Mouse (Mus musculus) fibroblast of lung, adult 2 months (primary cell): ENCODE data around the gene Slc38a6.

ENCODE experiments used
- DNase-seq: peaks from one replicate; pipeline ENCODE4 v3.0.0-alpha.2; 2011; ENCODE audit warnings: low read depth

Gene Slc38a6

GRCm38 (mm10) chr12:73324180-73324586 lies 37.6 kb downstream of the Slc38a6 start:
- peak; percentile 93 for DNase-seq

GRCm38 (mm10) chr12:73324742-73325141 lies 38.2 kb downstream of the Slc38a6 start:
- DNase-seq, result peak; percentile 50

- no peak for DNase-seq
Observed at GRCm38 (mm10) chr12:73325181-73325580, 38.6 kb downstream of the Slc38a6 start.

DNA sequence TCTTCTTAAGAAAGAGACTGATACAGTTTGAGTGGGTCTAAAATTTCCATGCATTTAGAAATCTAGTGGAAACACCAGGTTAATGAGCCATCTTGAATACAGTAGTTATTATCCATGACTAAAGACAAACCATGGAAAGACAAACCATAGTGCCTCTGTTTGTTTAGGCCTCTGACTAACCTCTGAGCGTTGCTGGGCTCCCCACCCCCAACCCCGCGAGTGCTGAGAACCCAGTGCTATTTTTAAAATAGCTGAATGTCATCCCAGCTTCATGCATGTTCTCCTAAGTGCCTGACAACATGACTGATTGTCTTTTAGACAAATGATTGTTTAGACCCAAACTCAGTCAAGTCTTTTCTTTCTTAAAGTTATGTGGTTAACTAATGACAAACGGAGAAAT lies 39.0 kb downstream of the Slc38a6 start:
- no peak for DNase-seq

DNA sequence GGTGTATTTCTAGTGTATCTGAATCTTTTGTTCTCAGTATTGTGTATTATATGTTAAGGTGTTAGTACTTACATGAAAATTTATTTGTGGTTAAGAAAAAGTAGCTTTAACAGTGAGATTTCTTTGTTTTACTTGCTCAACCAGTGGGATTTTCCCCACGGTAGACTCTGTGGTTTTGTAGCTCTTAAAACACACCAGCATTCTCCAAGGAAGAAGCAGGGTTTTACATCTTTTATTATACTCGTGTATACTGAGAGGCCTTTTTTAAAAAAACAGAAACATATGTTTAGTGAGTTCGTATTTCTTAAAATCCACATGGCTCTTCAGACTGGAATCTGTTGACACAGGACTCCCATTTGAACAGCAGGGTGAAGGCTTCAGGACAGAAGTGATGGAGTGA lies 40.8 kb downstream of the Slc38a6 start:
- no peak for DNase-seq

DNA sequence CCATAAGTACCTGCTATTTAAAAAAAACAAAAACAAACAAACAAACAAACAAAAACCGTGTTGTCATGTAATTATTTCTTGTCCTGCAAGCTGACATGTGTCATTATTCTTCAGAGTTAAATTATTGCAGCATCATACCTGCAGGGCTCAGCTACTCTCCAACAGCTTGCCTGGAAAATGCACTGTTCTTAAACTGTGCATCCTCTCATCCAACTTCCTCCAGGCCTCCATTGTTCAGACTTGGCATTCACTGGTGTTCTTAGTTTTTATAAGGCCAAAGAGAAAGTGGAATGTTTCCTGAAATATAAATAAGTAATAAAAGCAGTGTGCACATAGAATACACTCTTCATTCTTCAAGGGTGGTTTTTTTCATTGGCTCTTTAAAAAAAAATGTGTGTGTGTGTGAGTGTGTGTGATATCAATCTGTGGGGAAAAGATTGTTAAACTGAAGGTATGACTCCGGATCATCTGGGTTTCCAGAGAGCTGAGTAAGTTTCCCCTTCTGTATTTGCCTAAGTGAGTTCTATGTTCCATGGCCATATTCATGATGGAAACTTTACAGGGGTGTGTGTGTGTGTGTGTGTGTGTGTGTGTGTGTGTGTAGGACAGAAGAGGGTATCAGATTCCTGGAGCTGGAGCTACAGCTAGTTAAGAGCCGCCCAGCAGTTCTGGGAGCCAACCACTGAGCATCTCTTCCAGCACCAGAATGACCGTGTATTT lies 42.0 kb downstream of the Slc38a6 start:
- DNase-seq, result no peak

- no peak for DNase-seq
Observed at GRCm38 (mm10) chr12:73330236-73330635, 43.7 kb downstream of the Slc38a6 start.

GRCm38 (mm10) chr12:73332701-73333100 lies 46.1 kb downstream of the Slc38a6 start:
- no peak for DNase-seq

GRCm38 (mm10) chr12:73334051-73334551 lies 47.5 kb downstream of the Slc38a6 start:
- no peak for DNase-seq

DNA sequence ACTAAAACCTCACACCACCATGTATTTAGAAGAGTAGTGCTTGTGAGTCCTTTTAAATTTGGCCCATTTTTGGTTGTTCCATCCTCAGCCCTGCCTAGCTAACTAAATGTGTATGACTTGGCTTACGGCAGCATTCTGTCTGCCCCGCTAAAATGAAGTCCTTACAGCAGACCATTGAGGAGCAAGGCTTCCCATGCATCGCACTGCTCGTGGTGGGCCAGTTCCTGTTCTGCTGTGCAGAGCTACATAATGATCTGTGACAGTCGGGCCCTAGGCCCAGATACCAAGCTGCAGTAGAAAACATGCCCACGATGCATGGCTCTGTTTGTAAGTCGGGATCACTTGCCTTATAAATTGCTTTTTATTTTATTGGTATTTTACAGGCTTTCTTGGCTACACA lies 50.5 kb downstream of the Slc38a6 start:
- no peak for DNase-seq

DNA sequence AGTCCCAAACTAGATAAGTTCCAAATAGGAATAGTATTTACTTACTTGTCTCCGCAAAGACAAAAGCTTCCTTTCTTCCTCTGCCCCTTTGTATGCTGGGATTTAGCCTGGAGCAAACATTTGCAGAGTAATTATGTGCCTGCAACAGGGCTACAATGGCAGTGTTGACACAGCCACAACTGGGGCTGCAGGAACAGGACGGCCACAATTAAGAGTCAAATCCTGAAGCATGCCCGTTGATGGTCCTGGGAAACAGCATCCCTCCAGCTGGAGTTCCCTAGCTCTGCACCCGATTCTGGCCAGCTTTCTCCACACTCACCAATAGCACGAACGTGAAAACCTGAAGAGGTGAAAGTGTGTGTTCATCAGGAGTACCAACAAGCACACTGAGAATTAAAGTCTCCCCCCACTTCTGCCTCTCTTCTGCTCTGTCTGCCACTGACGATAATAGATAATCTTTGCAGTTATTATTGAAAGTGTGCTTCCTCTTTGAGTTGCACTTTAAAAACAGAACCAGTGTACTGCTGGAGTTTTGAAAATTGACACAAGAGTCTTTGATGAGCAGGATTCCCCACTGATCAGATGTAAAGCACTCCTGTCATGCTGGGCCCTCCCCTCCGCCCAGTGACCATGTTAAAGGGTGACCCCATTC lies 54.2 kb downstream of the Slc38a6 start:
- DNase-seq, result no peak

DNA sequence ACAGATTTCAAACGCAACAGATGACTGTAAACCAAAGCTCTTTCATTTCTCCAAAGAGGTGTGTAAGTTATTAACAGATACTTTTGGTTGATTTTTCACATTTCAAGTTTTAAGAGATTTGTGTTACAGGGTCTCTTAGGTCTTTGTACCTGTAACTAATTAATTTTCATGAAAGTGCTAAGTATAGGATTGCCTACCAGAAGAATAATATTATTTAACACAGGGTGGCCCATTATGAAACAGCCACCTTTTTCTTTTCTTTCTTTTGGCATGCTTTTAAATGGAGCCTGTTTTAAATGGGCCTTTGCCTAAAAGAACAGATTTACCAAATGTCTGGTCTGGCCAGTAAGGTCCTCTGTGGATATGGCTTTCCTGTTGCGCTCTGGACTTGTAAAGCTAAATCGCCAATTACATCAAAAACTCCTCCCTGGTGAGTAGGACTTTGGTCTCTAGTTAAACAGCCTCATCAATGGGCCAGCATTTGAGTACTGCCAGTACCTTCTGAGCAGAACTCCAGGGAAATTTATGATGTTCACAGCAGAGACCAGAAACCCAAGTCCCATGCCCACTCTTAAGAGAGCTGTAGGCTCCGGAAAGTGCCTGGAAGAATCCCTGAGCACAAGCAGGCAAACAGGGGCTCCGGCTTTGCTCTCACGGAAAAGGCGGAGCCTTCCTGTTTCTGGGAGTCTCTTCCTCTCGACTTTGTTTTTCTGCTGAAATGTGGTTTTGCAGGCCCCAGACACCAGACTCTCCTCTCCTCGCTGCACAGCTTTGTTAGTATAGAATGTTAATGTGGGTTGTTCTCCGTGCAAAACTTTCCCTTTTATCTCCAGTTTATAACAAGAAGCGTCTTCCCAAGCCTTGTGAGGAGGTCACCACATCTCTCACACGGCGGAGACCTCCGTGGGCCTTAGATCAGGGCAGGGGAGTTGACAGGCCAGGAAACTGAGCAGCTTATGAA lies 55.4 kb downstream of the Slc38a6 start:
- DNase-seq, result no peak

GRCm38 (mm10) chr12:73344300-73344699 lies 57.7 kb downstream of the Slc38a6 start:
- no peak for DNase-seq

- DNase-seq, result no peak
Observed at GRCm38 (mm10) chr12:73345157-73345556, 58.6 kb downstream of the Slc38a6 start.

DNA sequence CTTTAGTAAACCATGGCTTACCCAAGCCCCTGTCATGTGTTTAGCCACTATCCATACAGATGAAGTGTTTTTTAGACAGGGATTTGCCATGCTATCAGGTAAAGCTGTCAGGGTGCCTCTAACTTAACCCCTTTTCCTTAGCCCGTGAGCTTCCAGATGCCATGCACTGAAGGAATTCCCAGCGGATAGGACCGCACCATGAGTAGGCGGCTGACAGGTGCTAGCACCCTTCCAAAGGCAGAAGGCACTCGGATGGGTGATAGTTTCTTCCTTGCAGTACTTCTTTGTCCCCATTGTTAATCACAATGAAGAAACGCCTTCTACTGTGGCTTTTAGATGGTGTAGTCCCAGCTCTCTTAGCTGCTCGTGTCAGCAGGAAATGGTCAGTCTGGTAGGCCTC lies 60.6 kb downstream of the Slc38a6 start:
- no peak for DNase-seq

- no peak for DNase-seq
Observed at GRCm38 (mm10) chr12:73350466-73350865, 63.9 kb downstream of the Slc38a6 start.

DNA sequence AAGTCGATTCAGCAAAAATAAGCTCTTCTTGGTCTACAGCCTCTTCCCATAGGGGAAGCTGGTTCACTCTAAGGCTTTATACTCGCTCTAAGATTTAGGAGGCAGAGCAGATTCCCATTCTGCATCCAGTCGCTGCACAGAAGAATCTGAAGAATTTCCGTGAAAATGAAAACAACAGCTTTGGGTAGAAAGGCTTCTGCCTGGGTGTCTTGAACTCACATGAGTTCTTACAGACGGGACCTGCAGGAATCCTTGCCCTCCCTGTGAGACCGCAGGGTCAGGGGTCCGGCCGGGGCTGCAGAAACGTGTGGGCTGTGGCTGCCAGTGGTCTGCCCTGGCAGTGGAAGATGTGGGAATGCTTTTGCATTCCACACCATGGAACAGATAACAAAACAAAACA lies 64.4 kb downstream of the Slc38a6 start:
- DNase-seq, result no peak

DNA sequence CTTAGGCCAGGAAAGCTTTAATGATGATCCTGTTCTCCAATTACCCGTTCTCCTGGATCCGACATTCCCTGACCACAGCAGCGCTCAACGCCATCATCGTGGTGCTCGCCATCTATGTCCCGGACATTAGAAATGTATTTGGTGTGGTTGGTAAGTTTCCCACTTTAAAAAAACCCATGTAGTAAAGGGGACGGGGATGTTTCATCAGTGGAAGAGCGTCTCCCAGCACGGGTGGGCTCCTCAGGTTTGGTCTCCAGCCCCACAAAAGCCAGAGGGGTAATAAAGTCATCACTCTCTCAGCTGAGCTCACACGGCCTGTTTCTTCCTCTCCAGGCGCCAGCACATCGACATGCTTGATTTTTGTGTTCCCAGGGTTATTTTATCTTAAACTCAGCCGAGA lies 65.2 kb downstream of the Slc38a6 start:
- no peak for DNase-seq

DNA sequence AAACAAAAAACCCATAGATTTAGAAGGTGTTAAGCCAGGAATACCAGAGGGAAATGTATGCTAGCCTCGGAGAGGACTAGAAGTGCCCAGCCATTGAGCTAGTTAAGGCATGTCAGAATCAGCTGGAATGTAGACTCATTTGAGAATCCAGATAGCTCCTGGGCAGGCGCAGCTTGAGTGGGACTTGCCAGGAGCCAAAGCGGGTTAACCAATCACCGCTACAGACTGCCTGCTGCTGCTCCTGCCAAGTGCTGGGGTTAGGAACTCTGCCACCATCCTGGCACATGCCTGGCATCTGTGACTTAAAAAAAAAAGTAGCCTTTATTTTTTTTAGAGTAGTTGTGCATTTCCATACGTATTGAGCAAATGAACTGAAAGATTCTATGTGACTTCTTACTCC lies 66.8 kb downstream of the Slc38a6 start:
- DNase-seq, result peak; percentile 70

- no peak for DNase-seq
Observed at GRCm38 (mm10) chr12:73354521-73354920, 67.9 kb downstream of the Slc38a6 start.

DNA sequence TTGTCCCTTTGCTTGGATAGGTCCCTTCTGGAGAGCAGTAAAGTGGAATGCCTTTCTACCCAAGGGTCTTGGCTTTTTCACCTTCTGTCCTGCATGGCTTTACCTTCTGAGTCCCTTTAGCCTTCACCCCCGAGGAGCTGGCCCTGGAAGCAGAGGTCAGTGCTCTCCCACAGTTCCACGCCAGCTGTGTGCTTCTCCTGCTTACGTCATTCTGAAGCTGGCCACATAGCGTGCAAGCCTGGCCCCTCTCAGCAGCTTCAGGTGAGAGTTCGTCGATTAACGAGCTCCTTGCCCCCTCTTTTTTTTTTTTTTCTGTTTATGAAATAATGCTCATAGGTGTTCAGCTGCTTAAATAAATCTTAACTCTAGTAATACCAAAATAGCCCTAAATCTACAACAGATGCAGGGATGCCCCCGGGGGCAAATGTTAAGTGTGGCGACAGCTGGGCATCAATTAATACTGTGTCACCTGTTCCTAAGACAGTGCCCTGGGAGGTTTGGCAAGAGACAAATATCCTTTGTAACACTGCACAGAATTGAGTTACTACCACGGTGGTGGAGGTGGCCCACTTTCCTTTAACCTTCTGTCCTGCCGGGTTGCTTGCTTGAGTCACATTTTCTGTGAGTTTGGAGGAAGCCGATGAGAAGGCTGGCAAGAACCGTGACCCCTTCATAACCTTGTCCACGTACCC lies 68.7 kb downstream of the Slc38a6 start:
- no peak for DNase-seq

DNA sequence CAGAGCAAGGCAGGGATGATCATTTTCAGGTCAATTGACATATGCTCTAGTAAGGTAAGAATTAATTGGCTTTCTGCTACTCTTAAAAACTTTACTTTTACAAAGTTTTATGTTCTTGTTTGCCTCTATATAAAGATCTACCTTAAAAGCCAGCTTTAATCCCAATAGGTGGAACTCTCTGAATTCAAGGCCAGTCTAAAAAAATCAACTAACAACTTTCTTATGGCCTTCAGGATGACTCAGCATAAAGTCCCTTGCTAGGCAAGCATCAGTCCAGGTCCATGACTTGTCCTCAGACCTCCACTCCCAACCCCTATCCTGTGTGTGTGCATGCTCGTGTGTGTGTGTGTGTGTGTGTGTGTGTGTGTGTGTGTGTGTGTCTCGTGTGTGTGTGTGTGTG lies 70.1 kb downstream of the Slc38a6 start:
- DNase-seq, result no peak
